Mouse (Mus musculus) liver, postnatal 0 days (tissue): ENCODE results near the gene Slc2a13.

ENCODE experiments used
- CTCF ChIP-seq: sonication (generic); IDR thresholded peaks from 2 replicates; pipeline ENCODE4 v1.5.1; 2016; ENCODE audit warnings: antibody characterized with exemption, low read depth
- EP300 ChIP-seq: IDR thresholded peaks from 2 replicates; pipeline ENCODE4 v1.6.1; 2016; ENCODE audit warnings: antibody characterized with exemption, low read depth, mild to moderate bottlenecking

DNA sequence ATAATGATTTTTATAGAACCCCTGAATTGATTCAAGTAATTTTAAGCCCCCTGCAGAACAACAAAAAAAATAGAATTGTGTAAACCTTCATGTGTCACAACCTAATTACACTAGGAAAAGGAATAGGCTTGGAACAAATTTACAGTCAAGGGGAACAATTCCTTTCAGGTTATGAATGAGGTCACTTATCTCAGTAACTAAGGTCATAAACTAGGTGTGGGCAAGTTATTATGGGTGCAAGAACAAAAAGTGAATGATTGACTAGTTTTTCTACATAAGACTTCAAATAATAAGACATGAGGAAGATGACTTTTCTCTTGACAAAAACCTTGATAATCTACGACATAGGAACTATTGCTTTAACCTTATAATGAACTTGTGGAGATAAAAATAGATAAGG is 191.2 kb downstream of the Slc2a13 start:
- TF ChIP-seq CTCF (no peak), EP300 (no peak)
